Mouse (Mus musculus) midbrain, postnatal 0 days (tissue): ENCODE measurements at regions not wholly inside any gene's neighbourhood (a gene's known extent, or its start where the extent isn't known, plus 50 kb on each side); places are given as distances from the start of the nearest gene placed in this dataset.
A peak's percentile ranks its signal among the peaks of the same experiment; 100 is the strongest.

Source experiments
- ATAC-seq: fragments of 200-750 bp; cut with Nextera tagmentation; 2 replicates; pipeline ENCODE4 v1.8.0; 2017; ENCODE audit warnings: moderate number of reproducible peaks, mild to moderate bottlenecking, moderate TSS enrichment, moderate library complexity; ENCODE audit not compliant: low FRiP score
- DNase-seq: peaks from one replicate; pipeline ENCODE4 v3.0.0-alpha.2; 2015; ENCODE audit warnings: low spot score
- H3K27ac ChIP-seq: fragments of 300-500 bp; sonication (generic); 2 replicates; pipeline ENCODE4 v1.5.1; 2014; ENCODE audit warnings: low read depth, mild to moderate bottlenecking, low read length, mixed read lengths
- H3K27me3 ChIP-seq: fragments of 300-500 bp; sonication (generic); 2 replicates; pipeline ENCODE4 v1.6.1; 2014; ENCODE audit warnings: low read length, control low read depth, mixed read lengths; ENCODE audit not compliant: insufficient read depth
- H3K36me3 ChIP-seq: fragments of 300-500 bp; sonication (generic); 2 replicates; pipeline ENCODE4 v1.6.1; 2014; ENCODE audit warnings: low read length, control low read depth, mixed read lengths; ENCODE audit not compliant: insufficient read depth
- H3K4me1 ChIP-seq: fragments of 300-500 bp; sonication (generic); 2 replicates; pipeline ENCODE4 v1.6.1; 2014; ENCODE audit warnings: mild to moderate bottlenecking, control low read depth, antibody characterized with exemption, low read length, mixed read lengths; ENCODE audit not compliant: insufficient read depth
- H3K4me2 ChIP-seq: fragments of 300-500 bp; sonication (generic); 2 replicates; pipeline ENCODE4 v1.6.1; 2014; ENCODE audit warnings: low read depth, mild to moderate bottlenecking, low read length, mixed read lengths; ENCODE audit not compliant: poor library complexity, severe bottlenecking
- H3K4me3 ChIP-seq: fragments of 300-500 bp; sonication (generic); 2 replicates; pipeline ENCODE4 v1.5.1; 2014; ENCODE audit warnings: low read depth, mild to moderate bottlenecking, low read length, moderate library complexity
- H3K9ac ChIP-seq: fragments of 300-500 bp; sonication (generic); replicated peaks from 2 replicates; pipeline ENCODE4 v1.6.1; 2014; ENCODE audit warnings: mild to moderate bottlenecking, low read length, moderate library complexity, mixed read lengths; ENCODE audit not compliant: poor library complexity, severe bottlenecking
- H3K9me3 ChIP-seq: fragments of 300-500 bp; sonication (generic); 2 replicates; pipeline ENCODE4 v1.6.1; 2016; ENCODE audit warnings: low read length, control low read depth
- CTCF ChIP-seq: IDR thresholded peaks from 2 replicates; pipeline ENCODE4 v1.5.1; 2016; ENCODE audit warnings: antibody characterized with exemption, mild to moderate bottlenecking
- WGBS: fragments of 180-500 bp; shearing (Covaris S2); extraction: QIAGEN DNeasy Blood & Tissue Kit; methylation state at CpG from one replicate; pipeline ENCODE4 v1.1.7; 2014; 5-methylcytosine and 5-hydroxymethylcytosine counted together

DNA sequence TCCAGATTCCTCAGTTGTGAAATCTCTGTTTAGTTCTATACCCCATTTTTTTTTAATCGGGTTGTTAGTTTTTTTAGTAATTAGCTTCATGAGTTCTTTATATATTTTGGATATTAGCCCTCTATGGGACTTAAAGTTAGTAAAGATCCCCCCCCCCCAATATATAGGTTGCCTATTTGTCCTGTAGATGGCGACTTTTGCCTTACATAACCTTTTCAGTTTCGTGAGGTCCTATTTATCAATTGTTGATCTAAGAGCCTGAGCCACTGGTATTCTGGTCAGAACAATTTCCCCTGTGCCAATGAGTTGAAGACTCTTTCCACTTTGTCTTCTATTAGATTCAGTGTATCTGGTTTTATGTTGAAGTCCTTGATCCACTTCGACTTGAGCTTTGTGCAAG is 80.0 kb upstream of the Hpgds start:
- H3K4me1 ChIP-seq: no peaks in the 10 kb centered on the region
- 66% methylated on average over 4 of the region's 4 CpGs for WGBS
- H3K27me3 ChIP-seq: no peaks in the 10 kb centered on the region
- no peak for ATAC-seq
- no peak overlapping the region for H3K9ac ChIP-seq
- no peak overlapping the region for H3K4me3 ChIP-seq
- DNase-seq: no peak
- H3K36me3 ChIP-seq: no peaks in the 10 kb centered on the region
- no peak overlapping the region for H3K27ac ChIP-seq
- TF ChIP-seq CTCF: no peak
- H3K9me3 ChIP-seq: no peaks in the 10 kb centered on the region
- no peak overlapping the region for H3K4me2 ChIP-seq

DNA sequence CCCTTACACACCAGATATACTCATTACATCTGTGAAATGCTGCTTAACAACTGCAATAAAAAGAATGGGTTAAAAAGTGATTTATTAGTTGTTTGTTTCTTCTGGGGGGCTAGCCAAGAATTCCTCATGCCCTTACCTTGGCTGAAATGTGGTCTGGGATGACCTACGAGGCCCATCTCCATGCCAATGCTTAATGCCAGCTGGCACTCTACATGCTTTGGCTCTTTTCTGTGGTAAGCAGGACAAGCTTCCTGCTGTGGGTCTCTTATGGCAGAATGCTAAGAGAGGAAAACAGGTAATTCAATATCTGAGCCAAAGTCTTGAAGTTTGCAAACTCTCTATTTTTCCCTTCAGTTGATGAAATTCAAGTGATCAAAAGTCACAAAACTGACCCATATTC is 117.9 kb upstream of the Hpgds start:
- TF ChIP-seq CTCF: no peak
- H3K9me3 ChIP-seq: no peaks in the 10 kb centered on the region
- ATAC-seq (no peak), DNase-seq (peak; percentile 12)
- no peak overlapping the region for H3K4me2 ChIP-seq
- no peaks in the 10 kb centered on the region for H3K36me3 ChIP-seq
- H3K27ac ChIP-seq: no peak overlapping the region
- WGBS: 79% methylated on average over 1 of the region's 1 CpGs
- no peaks in the 10 kb centered on the region for H3K27me3 ChIP-seq
- no peak overlapping the region for H3K9ac ChIP-seq
- no peaks in the 10 kb centered on the region for H3K4me1 ChIP-seq
- no peak overlapping the region for H3K4me3 ChIP-seq

- Histone ChIP-seq H3K9me3 (no peaks in the 10 kb centered on the region), H3K4me2 (no peak overlapping the region), H3K27me3 (no peaks in the 10 kb centered on the region), H3K36me3 (no peaks in the 10 kb centered on the region), H3K27ac (no peak overlapping the region), H3K4me3 (no peak overlapping the region), H3K4me1 (no peaks in the 10 kb centered on the region), H3K9ac (no peak overlapping the region)
- WGBS: 76% methylated on average over 1 of the region's 1 CpGs
- ATAC-seq: no peak
- TF ChIP-seq CTCF: no peak
- no peak for DNase-seq
Observed at GRCm38 (mm10) chr6:65270723-65271122, 110.2 kb upstream of the C130060K24Rik start.

DNA sequence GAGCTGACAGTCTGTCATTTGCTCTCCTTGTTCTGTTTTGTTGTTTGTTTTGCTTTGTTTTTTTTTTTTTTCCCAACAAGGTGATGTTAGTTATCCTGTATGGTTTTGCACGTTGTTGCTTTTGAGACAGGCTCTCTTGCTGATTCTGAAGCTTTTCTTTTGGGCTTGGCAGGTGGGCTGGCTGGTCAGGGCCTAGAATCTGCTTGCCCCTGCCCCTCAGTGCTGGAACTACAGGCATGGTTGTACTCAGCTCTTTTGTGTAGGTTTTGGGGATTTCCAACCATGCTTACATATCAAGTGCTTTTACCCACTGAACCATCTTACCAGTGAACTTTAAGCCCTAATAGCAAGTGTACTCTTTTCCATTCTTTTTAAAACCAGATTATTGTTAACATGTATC is 70.7 kb upstream of the C130060K24Rik start:
- TF ChIP-seq CTCF: no peak
- DNase-seq: no peak

DNA sequence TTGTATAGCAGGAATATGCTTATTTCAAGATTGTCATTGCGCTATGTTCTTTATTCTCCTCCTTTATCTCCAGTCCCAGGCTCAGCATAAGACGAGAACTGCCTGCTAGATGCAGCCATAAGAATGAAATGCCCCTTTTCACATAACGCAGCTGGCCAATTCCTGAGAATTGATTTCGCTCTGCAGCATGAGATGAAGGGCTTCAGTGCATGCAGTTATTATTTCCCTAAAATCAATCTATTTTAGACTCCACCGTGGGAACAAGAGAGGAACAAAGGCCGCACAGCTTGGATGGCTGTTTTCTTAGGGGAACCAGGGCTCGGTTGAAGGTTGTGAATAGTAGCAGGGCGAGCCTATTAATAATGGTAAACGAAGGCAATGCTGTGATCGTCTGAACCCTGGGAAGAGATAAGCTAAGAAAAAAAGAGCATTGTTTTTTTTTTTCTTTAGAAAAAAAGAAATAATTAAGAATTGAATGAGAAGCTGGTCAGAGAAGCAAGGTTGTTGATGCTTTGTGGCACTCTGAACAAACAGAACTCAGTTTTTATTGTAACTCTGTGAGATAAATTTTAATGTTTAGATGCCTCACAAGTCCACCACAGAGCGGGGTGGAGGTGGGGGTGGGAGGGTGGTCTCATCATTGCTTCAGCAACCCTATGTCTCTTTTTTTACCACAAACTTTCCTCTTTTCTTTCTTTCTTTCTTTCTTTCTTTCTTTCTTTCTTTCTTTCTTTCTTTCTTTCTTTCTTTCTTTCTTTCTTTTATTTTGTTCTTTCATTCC is 69.9 kb upstream of the C130060K24Rik start:
- Histone ChIP-seq H3K4me2 (no peak overlapping the region), H3K4me3 (no peak overlapping the region), H3K27me3 (no peaks in the 10 kb centered on the region), H3K4me1 (no peaks in the 10 kb centered on the region), H3K9me3 (peaks cover 5% of the 10 kb centered on the region; the same call in 1 of the 2 replicates), H3K36me3 (no peaks in the 10 kb centered on the region), H3K9ac (0 out of 2 replicates have a peak overlapping the region, but pooled peaks have one; percentile 13), H3K27ac (peak overlapping the region; percentile 47; the same call in 1 of the 2 replicates)
- 13% methylated on average over 11 of the region's 11 CpGs for WGBS
- no peak for TF ChIP-seq CTCF
- ATAC-seq: no peak
- peak; percentile 25 for DNase-seq

More for the DNA sequence above, 70.7 kb upstream of the C130060K24Rik start:
- H3K36me3 ChIP-seq: no peaks in the 10 kb centered on the region
- H3K27me3 ChIP-seq: no peaks in the 10 kb centered on the region
- ATAC-seq: no peak
- no peak overlapping the region for H3K27ac ChIP-seq
- H3K9ac ChIP-seq: no peak overlapping the region
- 9% methylated on average over 1 of the region's 1 CpGs for WGBS
- H3K4me3 ChIP-seq: no peak overlapping the region
- H3K4me2 ChIP-seq: no peak overlapping the region
- H3K4me1 ChIP-seq: no peaks in the 10 kb centered on the region
- H3K9me3 ChIP-seq: peaks cover 5% of the 10 kb centered on the region; the same call in 1 of the 2 replicates

GRCm38 (mm10) chr6:65311778-65312177 is 69.1 kb upstream of the C130060K24Rik start:
- Histone ChIP-seq H3K9ac (no peak overlapping the region), H3K4me1 (no peaks in the 10 kb centered on the region), H3K9me3 (peaks cover 5% of the 10 kb centered on the region; the same call in 1 of the 2 replicates), H3K27me3 (no peaks in the 10 kb centered on the region), H3K27ac (no peak overlapping the region), H3K4me3 (no peak overlapping the region), H3K36me3 (no peaks in the 10 kb centered on the region), H3K4me2 (no peak overlapping the region)
- TF ChIP-seq CTCF: no peak
- DNase-seq: no peak
- no peak for ATAC-seq
